17 mouse cellular contexts compared by ENCODE assay signal in the genomic region with DNA sequence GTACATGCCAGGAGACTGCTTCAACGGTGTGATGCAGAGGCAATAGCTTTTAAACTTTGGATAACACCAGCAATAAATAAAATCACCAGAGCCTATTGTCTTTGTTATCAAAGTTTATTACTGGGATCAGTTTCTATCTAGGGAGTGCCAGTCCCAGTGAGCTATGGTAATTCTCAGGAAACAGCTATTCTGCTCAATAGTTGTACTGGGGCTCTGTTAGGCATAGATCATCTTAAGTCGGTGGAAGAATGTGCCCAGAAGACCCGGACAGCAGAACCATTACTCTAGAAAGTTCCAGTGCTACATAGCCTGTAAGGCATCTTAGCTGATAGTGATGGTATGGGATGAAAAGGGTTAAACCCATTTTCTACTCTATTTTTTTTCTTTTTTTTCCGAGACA.
"Had no signal": no experiment of that assay in that cellular context is flagged by ENCODE, and none has a peak within 500 bp of the region (broad histone marks: within the 10 kb centered on the region; RNA-seq: fewer than 3 reads in every experiment).

No protein-coding gene starts in this region.

- H3K27ac ChIP-seq: liver, embryonic 13.5 days; liver, embryonic 15.5 days; midbrain, embryonic 12.5 days; neural tube, embryonic 13.5 days; neural tube, embryonic 15.5 days; stomach, embryonic 15.5 days had no signal

- H3K9ac ChIP-seq: liver, embryonic 13.5 days; liver, embryonic 15.5 days; liver, postnatal 0 days; lung, embryonic 14.5 days; midbrain, embryonic 12.5 days; neural tube, embryonic 13.5 days; neural tube, embryonic 15.5 days; stomach, embryonic 15.5 days had no signal

- H3K4me1 ChIP-seq: liver, embryonic 13.5 days; liver, embryonic 15.5 days; midbrain, embryonic 12.5 days; neural tube, embryonic 13.5 days; neural tube, embryonic 15.5 days; stomach, embryonic 15.5 days had no signal

- H3K27me3 ChIP-seq: liver, embryonic 13.5 days; liver, embryonic 15.5 days; midbrain, embryonic 12.5 days; neural tube, embryonic 13.5 days; neural tube, embryonic 15.5 days; stomach, embryonic 15.5 days had no signal

- H3K4me3 ChIP-seq: liver, embryonic 13.5 days; liver, embryonic 15.5 days; midbrain, embryonic 12.5 days; myocyte; neural tube, embryonic 13.5 days; neural tube, embryonic 15.5 days; stomach, embryonic 15.5 days had no signal

- H3K4me2 ChIP-seq: liver, embryonic 13.5 days; liver, embryonic 15.5 days; lung, embryonic 14.5 days; midbrain, embryonic 12.5 days; neural tube, embryonic 13.5 days; neural tube, embryonic 15.5 days; stomach, embryonic 15.5 days had no signal

- ATAC-seq: liver, postnatal 0 days; midbrain, embryonic 16.5 days had no signal

- H3K9me3 ChIP-seq: liver, embryonic 13.5 days; liver, embryonic 15.5 days; midbrain, embryonic 12.5 days; neural tube, embryonic 13.5 days; neural tube, embryonic 15.5 days; stomach, embryonic 15.5 days had no signal

- DNase-seq: liver, embryonic 13.5 days; liver, postnatal 0 days; lung, embryonic 14.5 days; lung, postnatal 10 days; lung, postnatal 4 days; midbrain, embryonic 14.5 days; right cerebral cortex, postnatal 14 days; thymus, adult 18-20 months; thymus, postnatal 14 days; thymus, postnatal 36 days had no signal
